Mouse (Mus musculus): ENCODE results near the gene Tex13b.
"Not testable (repeated sequence)": the region's sequence is repeated elsewhere in the genome, so short reads cannot be mapped to it uniquely, and the experiment has no call there.

Tex13b gene

GRCm38 (mm10) chrX:140813312-140814006 is at the start of gene Tex13b:
Tex13b (minus strand) TSS chrX:140813433.
- DNase-seq (ENCODE audit: low read depth, low spot score): no peak

GRCm38 (mm10) chrX:140862760-140863159 is 49.5 kb upstream of the Tex13b start:
- no peak for DNase-seq (ENCODE audit: low read depth, low spot score)

GRCm38 (mm10) chrX:140857445-140857844 is 44.2 kb upstream of the Tex13b start:
- DNase-seq (ENCODE audit: low read depth, low spot score): peak; percentile 4

- not testable (repeated sequence) for DNase-seq (ENCODE audit: low read depth, low spot score)
These were observed 43.8 kb upstream of the Tex13b start for GRCm38 (mm10) chrX:140857040-140857439.

GRCm38 (mm10) chrX:140854561-140854960 is 41.3 kb upstream of the Tex13b start:
- no peak for DNase-seq (ENCODE audit: low read depth, low spot score)

- DNase-seq (ENCODE audit: low read depth, low spot score): not testable (repeated sequence)
These were observed 32.2 kb upstream of the Tex13b start for GRCm38 (mm10) chrX:140845401-140845800.

GRCm38 (mm10) chrX:140839887-140840286 is 26.7 kb upstream of the Tex13b start:
- DNase-seq (ENCODE audit: low read depth, low spot score): no peak

- DNase-seq (ENCODE audit: low read depth, low spot score): no peak
These were observed 24.8 kb upstream of the Tex13b start for GRCm38 (mm10) chrX:140838077-140838476.

GRCm38 (mm10) chrX:140831706-140832105 is 18.5 kb upstream of the Tex13b start:
- DNase-seq (ENCODE audit: low read depth, low spot score): no peak

GRCm38 (mm10) chrX:140822295-140822694 is 9.1 kb upstream of the Tex13b start:
- no peak for DNase-seq (ENCODE audit: low read depth, low spot score)

- no peak for DNase-seq (ENCODE audit: low read depth, low spot score)
These were observed 7.9 kb downstream of the Tex13b start for GRCm38 (mm10) chrX:140805340-140805739.

- no peak for DNase-seq (ENCODE audit: low read depth, low spot score)
These were observed 43.4 kb downstream of the Tex13b start for GRCm38 (mm10) chrX:140769794-140770193.
